Mouse (Mus musculus) heart, embryonic 10.5 days (tissue): Measurements from ENCODE around the gene Fbxl8. TPM values are rescaled to one million over a fixed set of nuclear protein-coding genes. Genes with fewer than 3 reads are reported as not detected.
"Not testable (repeated sequence)": the region's sequence is repeated elsewhere in the genome, so short reads cannot be mapped to it uniquely, and the experiment has no call there.

Experiments
- DNase-seq: peaks from one replicate; pipeline ENCODE4 v3.0.0-alpha.2; 2017; ENCODE audit warnings: low spot score
- H3K27ac ChIP-seq: fragments of 300-500 bp; sonication (generic); 2 replicates; pipeline ENCODE4 v1.5.1; 2016; ENCODE audit warnings: mild to moderate bottlenecking
- H3K27me3 ChIP-seq: fragments of 300-500 bp; sonication (generic); 2 replicates; pipeline ENCODE4 v1.6.1; 2016; ENCODE audit warnings: mild to moderate bottlenecking; ENCODE audit not compliant: poor library complexity, insufficient read depth, severe bottlenecking
- H3K36me3 ChIP-seq: fragments of 300-500 bp; sonication (generic); 2 replicates; pipeline ENCODE4 v1.6.1; 2016; ENCODE audit warnings: mild to moderate bottlenecking, moderate library complexity
- H3K4me1 ChIP-seq: fragments of 300-500 bp; sonication (generic); 2 replicates; pipeline ENCODE4 v1.6.1; 2016; ENCODE audit warnings: mild to moderate bottlenecking
- H3K4me3 ChIP-seq: fragments of 300-500 bp; sonication (generic); 2 replicates; pipeline ENCODE4 v1.5.1; 2016; ENCODE audit warnings: mild to moderate bottlenecking, moderate library complexity
- H3K9me3 ChIP-seq: fragments of 300-500 bp; sonication (generic); 2 replicates; pipeline ENCODE4 v1.6.1; 2016; ENCODE audit warnings: mild to moderate bottlenecking, moderate library complexity
- WGBS: fragments of 180-500 bp; shearing (Covaris S2); methylation state at CpG from one replicate; pipeline ENCODE4 v1.1.7; 2016; 5-methylcytosine and 5-hydroxymethylcytosine counted together
- polyA plus RNA-seq: library from polyadenylated mRNA; unstranded; fragments of >200 nt; fragmentation: Nextera tagmentation; extraction: Ambion mirVana; gene quantifications from 2 replicates; pipeline ENCODE4 v1.2.1, GENCODE M21; 2016

Gene Fbxl8
- polyA plus RNA-seq, 1 experiment from 2014 or later = 2.4 TPM

GRCm38 (mm10) chr8:105291802-105292201 lies 27.4 kb downstream of the Fbxl8 start:
- not testable (repeated sequence) for DNase-seq

DNA sequence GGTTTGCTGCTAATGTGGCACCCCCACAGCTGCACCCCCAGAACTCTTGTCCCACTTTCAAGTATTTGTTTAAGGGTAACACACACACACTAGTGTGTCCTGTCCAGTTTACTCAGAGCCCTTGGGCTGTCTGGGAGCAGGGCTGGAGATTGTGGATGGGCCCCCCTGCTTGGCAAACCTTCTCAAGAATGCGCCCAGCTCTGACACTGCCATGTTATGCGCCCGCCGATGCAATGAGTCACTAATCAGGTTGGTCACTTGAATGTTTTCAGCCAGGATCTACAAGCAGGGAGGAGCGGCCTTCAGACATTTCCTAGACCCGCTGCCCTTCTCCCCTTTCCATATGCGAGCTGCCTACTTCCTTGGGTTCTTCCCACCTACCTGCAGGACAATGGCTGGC lies 28.0 kb downstream of the Fbxl8 start:
- no peaks in the 10 kb centered on the region for H3K9me3 ChIP-seq
- 74% methylated on average over 7 of the region's 7 CpGs for WGBS
- peaks cover 44% of the 10 kb centered on the region for H3K27me3 ChIP-seq
- H3K27ac ChIP-seq = no peak overlapping the region
- no peak for DNase-seq
- no peak overlapping the region for H3K4me3 ChIP-seq
- H3K4me1 ChIP-seq = peaks cover 47% of the 10 kb centered on the region
- no peaks in the 10 kb centered on the region for H3K36me3 ChIP-seq

More at GRCm38 (mm10) chr8:105291802-105292201, 27.4 kb downstream of the Fbxl8 start:
- not testable (repeated sequence) for H3K36me3 ChIP-seq, H3K4me3 ChIP-seq, H3K27ac ChIP-seq, H3K9me3 ChIP-seq
- 60% methylated on average over 3 of the region's 3 CpGs for WGBS
- peaks cover 45% of the 10 kb centered on the region for H3K27me3 ChIP-seq
- H3K4me1 ChIP-seq = peaks cover 43% of the 10 kb centered on the region

DNA sequence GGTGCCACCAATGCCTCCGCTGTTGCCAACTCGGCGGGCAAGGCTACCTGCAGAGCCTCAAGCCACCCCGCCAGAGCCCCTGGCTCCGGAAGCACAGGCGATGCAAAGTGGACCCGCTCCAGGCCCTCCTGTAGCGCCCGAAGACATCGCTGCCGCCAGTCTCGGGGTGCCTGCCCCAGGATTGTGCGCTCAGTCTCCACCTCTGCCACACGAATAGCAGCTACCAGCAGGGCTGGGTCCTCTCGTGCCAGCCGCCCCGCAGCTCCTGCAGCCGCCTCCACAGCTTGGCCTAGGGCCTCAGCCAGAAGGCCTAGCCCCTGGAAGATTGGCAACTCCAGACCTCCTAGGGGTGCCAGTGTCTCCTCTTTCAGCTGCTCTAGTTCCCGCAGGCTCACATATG lies 29.0 kb downstream of the Fbxl8 start:
- Histone ChIP-seq H3K9me3 (no peaks in the 10 kb centered on the region), H3K4me3 (no peak overlapping the region), H3K27me3 (peaks cover 44% of the 10 kb centered on the region), H3K36me3 (0 out of 2 replicates have a peak, but pooled peaks cover 2% of the 10 kb centered on the region), H3K4me1 (peaks cover 51% of the 10 kb centered on the region), H3K27ac (no peak overlapping the region)
- DNase-seq = no peak
- 59% methylated on average over 19 of the region's 19 CpGs for WGBS

GRCm38 (mm10) chr8:105294776-105295175 lies 30.3 kb downstream of the Fbxl8 start:
- 66% methylated on average over 9 of the region's 9 CpGs for WGBS
- no peak for DNase-seq
- H3K27me3 ChIP-seq = peaks cover 42% of the 10 kb centered on the region
- H3K4me3 ChIP-seq = peak overlapping the region; percentile 42
- peaks cover 47% of the 10 kb centered on the region for H3K4me1 ChIP-seq
- H3K36me3 ChIP-seq = peaks cover 12% of the 10 kb centered on the region
- no peak overlapping the region for H3K27ac ChIP-seq
- no peaks in the 10 kb centered on the region for H3K9me3 ChIP-seq

DNA sequence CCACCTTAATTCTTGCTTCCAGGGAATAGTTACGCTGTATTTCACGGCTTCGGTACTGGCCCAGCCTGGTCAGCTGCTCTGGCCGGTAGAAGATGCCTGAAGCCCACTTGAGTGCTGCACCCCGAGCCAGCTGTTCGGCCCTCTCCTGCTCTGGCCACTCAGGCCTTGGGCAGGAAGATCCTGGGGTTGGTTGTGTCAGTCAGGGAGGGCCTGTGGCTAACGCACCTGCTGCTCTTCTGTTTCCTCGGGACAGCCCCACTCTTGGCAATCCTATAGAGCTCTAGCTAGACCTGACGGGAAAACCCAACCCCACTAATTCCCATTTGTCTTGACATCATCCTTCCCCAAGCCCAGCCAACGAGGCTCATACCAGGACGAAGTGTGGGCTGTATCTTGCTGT lies 30.8 kb downstream of the Fbxl8 start:
- H3K27ac ChIP-seq = peak overlapping the region; percentile 64
- no peak for DNase-seq
- peaks cover 47% of the 10 kb centered on the region for H3K4me1 ChIP-seq

DNA sequence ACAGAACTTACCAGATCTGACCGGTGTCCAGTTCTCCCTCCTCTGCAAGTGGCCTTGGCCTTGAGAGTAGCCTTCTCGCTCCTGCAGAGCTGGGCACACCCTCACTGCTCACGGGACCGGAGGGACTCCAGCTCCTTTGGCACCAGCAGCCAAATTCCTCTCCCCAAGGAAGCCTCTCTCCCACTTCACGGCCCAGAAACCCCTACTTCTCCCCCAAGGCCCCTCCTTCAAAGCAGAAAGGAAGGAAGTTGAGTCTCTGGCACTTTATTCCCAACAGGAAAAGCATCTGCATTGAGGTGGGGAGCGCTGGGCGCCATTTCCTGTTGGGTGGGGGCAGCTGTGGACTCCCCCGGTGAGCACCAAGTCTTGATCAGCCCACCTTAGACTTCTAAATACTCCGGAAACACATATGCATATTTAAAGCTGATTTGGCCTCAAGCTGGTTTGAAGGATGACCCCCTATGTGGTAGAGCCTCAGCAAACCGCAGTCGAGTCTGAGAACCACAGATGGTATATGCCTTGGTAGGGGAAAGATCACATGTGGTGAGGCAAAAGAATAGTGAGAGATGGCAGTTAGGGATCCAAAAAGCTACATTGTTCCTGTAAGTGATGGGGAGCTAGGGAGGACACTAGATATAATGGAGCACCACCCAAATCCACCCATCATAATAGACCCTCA lies 31.6 kb downstream of the Fbxl8 start, which contains the start of gene Exoc3l:
Gene Exoc3l (minus strand): TSS at position 207 of the 679 bp plus-strand sequence.
- H3K27ac ChIP-seq = peak within 1 kb of the TSS; percentile 90
- H3K36me3 ChIP-seq = peaks cover 25% of the 10 kb centered on the region
- WGBS = 53% methylated on average over 11 of the region's 11 CpGs

More for the DNA sequence above, 30.8 kb downstream of the Fbxl8 start:
- peaks cover 37% of the 10 kb centered on the region for H3K27me3 ChIP-seq
- no peaks in the 10 kb centered on the region for H3K9me3 ChIP-seq
- WGBS = 58% methylated on average over 11 of the region's 11 CpGs
- peaks cover 17% of the 10 kb centered on the region for H3K36me3 ChIP-seq
- H3K4me3 ChIP-seq = peak overlapping the region; percentile 42

GRCm38 (mm10) chr8:105297511-105298192 lies 33.2 kb downstream of the Fbxl8 start, which contains the start of gene E2f4:
TSS of gene E2f4 (plus strand) at chr8:105297663.
- WGBS = under 1% methylated on average over 58 of the region's 58 CpGs
- peak; percentile 97 for DNase-seq
- H3K27ac ChIP-seq = peak within 1 kb of the TSS; percentile 90
- H3K4me1 ChIP-seq = peaks cover 41% of the 10 kb centered on the region
- peaks cover 40% of the 10 kb centered on the region for H3K36me3 ChIP-seq
- H3K9me3 ChIP-seq = no peaks in the 10 kb centered on the region
- peak within 1 kb of the TSS; percentile 78 for H3K4me3 ChIP-seq
- H3K27me3 ChIP-seq = peaks cover 28% of the 10 kb centered on the region

More for the DNA sequence above, 31.6 kb downstream of the Fbxl8 start, which contains the start of gene Exoc3l:
- peaks cover 31% of the 10 kb centered on the region for H3K27me3 ChIP-seq
- no peaks in the 10 kb centered on the region for H3K9me3 ChIP-seq
- H3K4me1 ChIP-seq = peaks cover 41% of the 10 kb centered on the region
- no peak for DNase-seq
- H3K4me3 ChIP-seq = peak within 1 kb of the TSS; percentile 78

GRCm38 (mm10) chr8:105298351-105299252 lies 34.2 kb downstream of the Fbxl8 start:
- 53% methylated on average over 18 of the region's 18 CpGs for WGBS
- peak overlapping the region; percentile 90 for H3K27ac ChIP-seq

GRCm38 (mm10) chr8:105299962-105300361 lies 35.5 kb downstream of the Fbxl8 start:
- peaks cover 11% of the 10 kb centered on the region for H3K27me3 ChIP-seq
- no peaks in the 10 kb centered on the region for H3K9me3 ChIP-seq
- DNase-seq = no peak
- H3K36me3 ChIP-seq = peaks cover 62% of the 10 kb centered on the region
- H3K4me1 ChIP-seq = peaks cover 50% of the 10 kb centered on the region
- peak overlapping the region; percentile 0; the same call in 1 of the 2 replicates for H3K4me3 ChIP-seq
- 86% methylated on average over 8 of the region's 8 CpGs for WGBS
- H3K27ac ChIP-seq = no peak overlapping the region

More at GRCm38 (mm10) chr8:105298351-105299252, 34.2 kb downstream of the Fbxl8 start:
- peaks cover 19% of the 10 kb centered on the region for H3K27me3 ChIP-seq
- DNase-seq = peak; percentile 75
- H3K36me3 ChIP-seq = peaks cover 49% of the 10 kb centered on the region
- H3K4me3 ChIP-seq = peak overlapping the region; percentile 78
- H3K4me1 ChIP-seq = peaks cover 39% of the 10 kb centered on the region
- no peaks in the 10 kb centered on the region for H3K9me3 ChIP-seq

GRCm38 (mm10) chr8:105303396-105303795 lies 38.9 kb downstream of the Fbxl8 start:
- 90% methylated on average over 8 of the region's 8 CpGs for WGBS
- peaks cover 52% of the 10 kb centered on the region for H3K4me1 ChIP-seq

DNA sequence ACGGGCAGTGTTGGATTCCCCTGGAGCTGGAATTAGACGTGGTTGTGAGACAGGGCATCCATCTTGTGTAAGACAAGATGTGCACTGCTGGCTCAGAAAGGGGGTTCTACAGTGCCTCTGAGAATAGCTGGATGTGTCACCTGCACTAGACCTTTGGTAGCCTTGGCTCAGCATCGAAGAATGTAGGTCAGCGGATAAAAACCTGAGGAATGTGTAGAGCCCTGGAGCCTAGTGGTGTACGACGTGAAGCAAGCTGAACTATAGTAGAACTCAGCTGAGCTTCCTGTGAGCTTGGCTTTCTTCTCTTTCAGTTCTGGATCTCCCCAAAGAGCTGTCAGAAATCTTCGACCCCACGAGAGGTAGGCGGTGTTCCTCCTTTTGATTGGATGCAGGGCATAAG lies 39.4 kb downstream of the Fbxl8 start:
- 78% methylated on average over 9 of the region's 9 CpGs for WGBS
- no peaks in the 10 kb centered on the region for H3K27me3 ChIP-seq
- H3K4me3 ChIP-seq = no peak overlapping the region
- peak overlapping the region; percentile 56; the same call in 1 of the 2 replicates for H3K27ac ChIP-seq
- H3K36me3 ChIP-seq = peaks cover 78% of the 10 kb centered on the region
- DNase-seq = no peak
- no peaks in the 10 kb centered on the region for H3K9me3 ChIP-seq
- peaks cover 47% of the 10 kb centered on the region for H3K4me1 ChIP-seq

More at GRCm38 (mm10) chr8:105303396-105303795, 38.9 kb downstream of the Fbxl8 start:
- H3K36me3 ChIP-seq = peaks cover 78% of the 10 kb centered on the region
- no peaks in the 10 kb centered on the region for H3K27me3 ChIP-seq
- H3K27ac ChIP-seq = no peak overlapping the region
- no peaks in the 10 kb centered on the region for H3K9me3 ChIP-seq
- no peak overlapping the region for H3K4me3 ChIP-seq
- DNase-seq = no peak
